Mouse (Mus musculus): ENCODE data around the gene Arxes1. TPM values are rescaled to one million over a fixed set of nuclear protein-coding genes. Genes with fewer than 3 reads are reported as not detected.

The Arxes1 gene
- polyA plus RNA-seq (2017; shearing (Covaris generic)): not detected

DNA sequence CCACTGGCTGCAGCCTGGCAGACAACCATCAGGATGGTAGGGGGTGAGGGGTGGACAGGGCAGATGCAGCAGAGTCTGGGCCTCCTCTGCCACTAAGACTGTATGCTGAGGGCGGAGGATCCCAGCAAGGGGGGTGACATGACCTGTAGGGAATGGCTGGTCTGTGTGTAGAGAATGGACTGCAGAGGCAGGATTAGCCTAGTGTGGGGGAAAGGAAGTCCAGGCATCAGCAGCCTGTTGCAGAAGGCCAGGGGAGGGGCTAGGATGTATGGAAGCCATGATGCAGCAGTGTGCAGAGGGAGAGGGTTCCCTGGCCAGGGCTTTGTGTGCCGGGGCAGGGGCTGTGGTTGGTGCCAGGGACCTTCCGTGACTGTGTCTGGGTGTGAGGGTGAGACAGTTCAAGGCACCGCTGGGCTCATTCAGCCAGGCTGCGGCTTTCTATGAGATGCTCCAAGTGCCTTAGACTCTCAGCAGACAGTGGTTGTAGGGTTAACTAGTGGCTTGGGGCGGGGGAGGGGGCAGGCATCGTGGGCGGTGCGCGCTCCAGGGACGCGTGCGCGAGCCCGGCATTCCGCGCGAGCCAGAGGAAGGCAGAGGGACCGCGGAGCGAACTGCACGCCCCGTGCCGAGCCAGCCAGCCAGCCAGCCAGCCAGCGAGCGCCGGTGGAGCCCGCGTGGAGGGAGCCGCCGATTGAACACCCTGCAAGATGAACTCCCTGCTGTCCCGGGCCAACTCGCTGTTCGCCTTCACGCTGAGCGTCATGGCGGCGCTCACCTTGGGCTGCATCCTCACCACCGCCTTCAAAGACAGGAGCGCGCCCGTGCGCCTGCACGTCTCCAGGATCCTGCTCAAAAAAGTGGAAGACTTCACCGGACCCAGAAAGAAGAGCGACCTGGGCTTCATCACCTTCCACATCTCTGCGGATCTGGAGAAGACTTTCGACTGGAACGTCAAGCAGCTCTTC, at the start of gene Arxes1:
Gene Arxes1 (plus strand): TSS at position 569 of the 965 bp plus-strand sequence.

DNA sequence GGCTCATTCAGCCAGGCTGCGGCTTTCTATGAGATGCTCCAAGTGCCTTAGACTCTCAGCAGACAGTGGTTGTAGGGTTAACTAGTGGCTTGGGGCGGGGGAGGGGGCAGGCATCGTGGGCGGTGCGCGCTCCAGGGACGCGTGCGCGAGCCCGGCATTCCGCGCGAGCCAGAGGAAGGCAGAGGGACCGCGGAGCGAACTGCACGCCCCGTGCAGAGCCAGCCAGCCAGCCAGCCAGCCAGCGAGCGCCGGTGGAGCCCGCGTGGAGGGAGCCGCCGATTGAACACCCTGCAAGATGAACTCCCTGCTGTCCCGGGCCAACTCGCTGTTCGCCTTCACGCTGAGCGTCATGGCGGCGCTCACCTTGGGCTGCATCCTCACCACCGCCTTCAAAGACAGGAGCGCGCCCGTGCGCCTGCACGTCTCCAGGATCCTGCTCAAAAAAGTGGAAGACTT, 39.5 kb upstream of the Arxes1 start, which contains the start of gene Arxes2:
Gene Arxes2 (plus strand): TSS at position 161 of the 456 bp plus-strand sequence.

DNA sequence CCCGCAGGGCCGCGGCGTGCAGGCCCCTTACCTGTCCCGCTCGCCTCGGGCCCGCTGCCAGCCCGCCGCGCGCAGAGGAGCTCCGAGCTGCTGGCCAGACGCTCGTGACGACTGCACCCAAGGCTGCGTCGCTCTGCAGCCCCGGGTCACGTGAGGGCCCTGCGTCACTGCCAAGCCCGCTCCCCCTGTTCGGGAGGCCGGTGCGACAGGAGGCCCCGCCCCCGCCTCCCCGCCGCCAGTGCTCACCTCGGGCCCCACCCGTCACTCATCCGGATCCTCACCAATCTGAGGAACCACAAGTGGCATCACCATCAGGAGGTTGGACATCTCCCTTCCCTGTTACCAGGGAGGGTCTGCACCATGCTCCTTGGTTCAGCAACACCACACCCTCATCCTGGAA, 34.9 kb downstream of the Arxes1 start, which contains the start of gene Bex2:
Gene Bex2 (minus strand): TSS at position 217 of the 400 bp plus-strand sequence.

Other genes starting within 250 kb of the Arxes1 start
- gene Bhlhb9, start 235.8 kb upstream of the Arxes1 start, polyA plus RNA-seq (2017; shearing (Covaris generic)): 16.5 TPM
- gene Gprasp2, start 194.3 kb upstream of the Arxes1 start, polyA plus RNA-seq (2017; shearing (Covaris generic)): 16.1 TPM
- gene Arxes2, start 39.5 kb upstream of the Arxes1 start, polyA plus RNA-seq (2017; shearing (Covaris generic)): 3.6 TPM
- 15.1 TPM for gene Bex2, start 34.9 kb downstream of the Arxes1 start, polyA plus RNA-seq (2017; shearing (Covaris generic))
- gene Nxf3, start 51.9 kb downstream of the Arxes1 start, polyA plus RNA-seq (2017; shearing (Covaris generic)): not detected
- gene Bex4, start 105.6 kb downstream of the Arxes1 start, polyA plus RNA-seq (2017; shearing (Covaris generic)): not detected
- not detected for gene Tceal8, start 139.0 kb downstream of the Arxes1 start, polyA plus RNA-seq (2017; shearing (Covaris generic))
- gene Tceal5, start 170.5 kb downstream of the Arxes1 start, polyA plus RNA-seq (2017; shearing (Covaris generic)): not detected
- not detected for gene Tceal7, start 181.4 kb downstream of the Arxes1 start, polyA plus RNA-seq (2017; shearing (Covaris generic))
- not detected for gene Bex1, start 182.1 kb downstream of the Arxes1 start, polyA plus RNA-seq (2017; shearing (Covaris generic))
- gene Tceal9, start 211.7 kb downstream of the Arxes1 start, polyA plus RNA-seq (2017; shearing (Covaris generic)): 84.9 TPM
- gene Bex3, start 236.9 kb downstream of the Arxes1 start, polyA plus RNA-seq (2017; shearing (Covaris generic)): 210 TPM

Data from effector memory CD4-positive, alpha-beta T cell, adult 5 months (primary cell).